Mouse (Mus musculus) left cerebral cortex, postnatal 36 days (tissue): ENCODE data around the gene Ppp6r2. TPM values are rescaled to one million over a fixed set of nuclear protein-coding genes. Genes with fewer than 3 reads are reported as not detected.

ENCODE experiments used
- DNase-seq, 2 experiments: peaks; one replicate each; pipeline ENCODE4 v3.0.0; 2021 to 2022; ENCODE audit warnings: low spot score in 2 of 2, mixed read lengths in 1 of 2
- intact Hi-C: fragments of 180-260 bp; cut with DNase I; formaldehyde crosslinking; loops from one replicate; pipeline ENCODE4 v1.15.1; 2025
- total RNA-seq, 2 experiments: library from RNA; stranded (reverse); gene quantifications; 2 replicates each; pipeline ENCODE4 v1.2.3; 2021

Ppp6r2 gene
- 100 to 1,000 TPM; 162 to 167 TPM for total RNA-seq

DNA sequence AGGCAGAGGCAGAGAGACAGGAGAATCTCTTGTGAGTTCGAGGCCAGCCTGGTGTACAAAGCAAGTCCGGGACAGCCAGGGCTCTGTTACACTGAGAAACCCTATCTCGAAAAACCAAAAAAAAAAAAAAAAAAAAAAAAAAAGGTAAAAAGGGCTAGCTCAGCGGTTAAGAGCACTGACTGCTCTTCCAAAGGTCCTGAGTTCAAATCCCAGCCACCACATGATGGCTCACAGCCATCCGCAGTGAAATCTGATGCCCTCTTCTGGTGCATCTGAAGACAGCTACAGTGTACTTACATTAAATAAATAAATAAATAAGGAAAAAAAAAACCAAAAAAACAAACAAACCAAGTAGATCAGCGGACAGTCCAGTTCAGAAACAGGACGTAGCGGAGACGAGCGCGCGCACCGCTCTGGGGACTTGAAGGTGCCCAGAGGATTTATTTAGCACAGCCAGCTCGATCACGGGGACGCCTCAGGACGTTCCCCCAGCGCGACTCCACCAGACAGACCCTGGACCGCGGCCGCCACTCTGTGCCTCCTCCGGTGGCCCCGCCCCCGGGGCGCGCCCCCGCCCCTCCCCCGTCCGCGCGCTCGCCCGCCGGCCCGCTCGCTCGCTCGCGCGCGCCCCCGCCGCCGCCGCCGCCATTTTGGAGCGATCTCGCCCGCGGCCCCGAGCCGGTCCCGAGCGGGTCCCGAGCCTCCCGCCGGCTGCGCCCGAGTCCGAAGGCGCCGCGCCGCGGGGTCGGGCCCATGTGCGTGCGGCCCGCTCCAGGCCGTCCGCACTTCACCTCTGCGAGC, at the start of gene Ppp6r2:
Ppp6r2 (plus strand) TSS at position 639 of the 801 bp plus-strand sequence.
- intact Hi-C loops: loop anchor here (2.0 to 5.0 kb wide), 2 partner anchors 14 to 84 kb away; partner anchors contain the start of genes Dennd6b and Hdac10
- peak; percentile 80 to 82 for DNase-seq

GRCm38 (mm10) chr15:89165478-89165877, 45.9 kb upstream of the Ppp6r2 start:
- DNase-seq: no peak
- intact Hi-C loops: loop anchor here (5.0 kb wide), 1 partner anchor 43 kb away; the partner anchor contains the start of gene Tubgcp6

- intact Hi-C loops: loop anchor here (5.0 kb wide), 1 partner anchor 47 kb away; the partner anchor contains the start of gene Tubgcp6
Measured at GRCm38 (mm10) chr15:89168922-89169321, 42.4 kb upstream of the Ppp6r2 start.

GRCm38 (mm10) chr15:89169431-89169830, 41.9 kb upstream of the Ppp6r2 start:
- peak; percentile 80 to 83 for DNase-seq
- intact Hi-C loops: loop anchor here (5.0 kb wide), 1 partner anchor 47 kb away; the partner anchor contains the start of gene Tubgcp6

More at GRCm38 (mm10) chr15:89168922-89169321, 42.4 kb upstream of the Ppp6r2 start:
- no peak for DNase-seq

GRCm38 (mm10) chr15:89170102-89170501, 41.3 kb upstream of the Ppp6r2 start:
- no peak for DNase-seq
- intact Hi-C loops: no loop called here

DNA sequence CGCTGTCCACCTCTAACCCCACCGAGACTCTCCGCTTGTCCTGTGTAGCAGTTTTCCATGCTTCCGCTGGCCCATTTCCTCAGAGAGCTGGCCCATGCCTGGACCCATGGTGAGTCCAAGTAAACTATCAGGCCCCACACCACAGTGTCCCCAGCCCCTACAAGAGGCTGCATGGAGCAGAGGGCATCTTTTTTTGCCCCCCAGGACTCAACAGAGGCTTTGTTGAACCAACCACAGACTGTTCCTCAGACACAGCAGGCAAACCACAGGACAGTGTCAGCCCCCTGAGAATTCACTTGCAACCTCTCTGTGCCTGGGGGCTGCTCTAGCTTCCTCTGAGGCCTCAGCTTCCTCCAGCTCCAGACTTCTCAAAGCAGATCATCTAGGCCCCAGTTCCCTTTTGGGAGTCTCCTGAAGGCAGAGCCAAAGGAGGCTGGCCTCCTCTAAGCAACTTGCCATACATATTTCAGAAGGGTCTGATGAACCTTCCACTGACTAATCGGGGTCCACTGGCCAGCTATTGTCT, 39.8 kb upstream of the Ppp6r2 start:
- DNase-seq: no peak
- intact Hi-C loops: no loop called here

- DNase-seq: no peak
- intact Hi-C loops: no loop called here
Measured at GRCm38 (mm10) chr15:89172276-89172935, 38.9 kb upstream of the Ppp6r2 start.

DNA sequence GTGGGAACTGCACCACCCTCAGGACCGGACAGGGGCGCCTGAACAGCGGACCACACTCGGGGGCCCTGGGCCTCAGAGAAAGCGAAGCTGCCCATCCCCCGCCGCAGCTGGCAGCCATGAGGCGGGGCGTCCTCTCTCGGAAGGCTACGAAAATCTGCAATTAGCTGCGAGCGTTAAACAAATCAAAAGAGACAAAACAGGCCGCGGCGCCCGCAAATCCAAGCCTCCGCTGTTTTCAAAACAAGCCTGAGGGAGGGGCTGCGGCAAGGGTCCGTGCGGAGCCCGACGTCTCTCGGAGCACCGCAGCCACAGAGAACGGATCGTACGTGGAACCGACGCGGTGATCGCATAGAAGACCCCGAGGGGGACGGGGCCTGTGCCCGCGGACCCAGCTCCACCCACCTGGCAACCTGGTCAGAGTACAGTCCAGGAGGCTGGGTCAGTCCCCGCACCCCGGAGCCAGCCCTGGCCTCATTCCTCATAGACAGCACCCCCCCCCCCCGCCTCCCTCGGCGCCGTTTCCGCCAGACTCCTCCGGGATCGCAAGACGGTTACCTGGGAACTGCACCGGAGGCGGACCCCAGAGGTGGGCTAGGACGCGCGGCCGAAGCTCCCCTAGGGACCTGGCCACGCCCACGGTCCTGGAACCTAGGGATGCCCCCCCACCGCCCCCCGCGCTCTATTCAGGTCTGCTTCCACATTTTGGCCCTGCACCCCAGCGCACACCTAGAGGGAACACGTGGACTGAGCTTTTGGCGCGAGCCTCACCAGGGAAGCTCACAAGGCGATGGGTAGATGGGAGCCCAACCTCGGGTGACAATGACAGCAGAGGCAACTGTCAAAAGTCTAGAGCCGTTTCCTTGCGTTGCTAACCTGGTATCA, 38.1 kb upstream of the Ppp6r2 start:
- peak in 1 of 2 experiments; percentile 41 for DNase-seq
- intact Hi-C loops: no loop called here

DNA sequence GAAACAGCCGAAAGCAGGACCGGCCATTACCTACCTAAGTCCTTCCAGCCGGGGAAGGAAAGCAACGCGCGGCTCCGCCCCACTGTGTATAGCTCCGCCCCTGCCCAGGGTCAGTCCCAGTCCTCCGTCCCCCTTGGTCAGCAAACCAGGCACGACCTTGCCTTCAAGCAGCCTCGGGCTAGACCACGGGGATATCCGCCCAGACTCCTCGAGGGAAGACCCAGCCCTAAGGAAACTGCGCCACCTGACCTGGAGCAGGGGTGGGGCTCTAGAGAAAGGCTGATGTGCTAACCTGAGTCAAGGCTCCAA, 37.5 kb upstream of the Ppp6r2 start:
- no peak for DNase-seq
- intact Hi-C loops: no loop called here

GRCm38 (mm10) chr15:89174889-89175339, 36.4 kb upstream of the Ppp6r2 start:
- intact Hi-C loops: no loop called here
- DNase-seq: no peak

DNA sequence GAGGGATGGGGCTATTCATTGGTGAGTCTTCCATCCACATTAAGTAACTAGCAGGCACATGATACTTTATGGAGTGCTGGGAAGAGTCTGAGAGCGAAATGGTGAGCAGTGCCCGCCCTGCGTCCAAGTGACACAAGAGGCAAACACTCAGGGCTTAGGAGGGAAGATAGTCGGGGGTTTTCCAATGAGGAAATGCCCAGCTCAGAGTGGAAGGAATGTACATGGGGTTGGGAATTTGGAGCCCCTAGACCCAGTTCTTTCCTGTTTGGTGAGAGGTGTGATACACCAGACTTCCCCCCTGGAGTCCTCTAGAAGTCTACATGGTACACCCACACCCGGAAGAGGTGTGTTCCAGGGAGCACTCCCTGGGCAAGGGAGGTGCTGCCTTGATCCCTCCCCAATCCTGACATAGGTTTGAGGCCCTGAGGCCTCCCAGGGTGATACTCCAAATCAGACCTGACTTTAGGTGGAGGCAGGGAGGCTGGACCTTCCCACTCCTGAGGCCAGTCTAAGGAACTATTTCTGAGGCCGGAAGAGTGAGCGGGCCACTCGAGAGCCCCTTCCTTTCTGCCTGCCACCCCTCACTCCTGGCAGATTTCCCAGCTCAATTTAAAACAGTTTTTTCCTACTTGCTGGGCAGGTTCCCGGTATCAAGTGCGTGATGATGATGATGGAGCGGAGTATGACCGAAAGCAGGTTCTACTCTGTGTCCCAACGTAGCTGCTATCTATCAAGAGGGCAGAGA, 35.8 kb upstream of the Ppp6r2 start:
- intact Hi-C loops: no loop called here

GRCm38 (mm10) chr15:89177121-89177520, 34.2 kb upstream of the Ppp6r2 start:
- intact Hi-C loops: no loop called here
- peak in 1 of 2 experiments; percentile 47 for DNase-seq

More for the DNA sequence above, 35.8 kb upstream of the Ppp6r2 start:
- DNase-seq: no peak

GRCm38 (mm10) chr15:89177576-89178259, 33.6 kb upstream of the Ppp6r2 start:
- intact Hi-C loops: no loop called here
- DNase-seq: no peak

GRCm38 (mm10) chr15:89178260-89178860, 33.0 kb upstream of the Ppp6r2 start:
- no peak for DNase-seq
- intact Hi-C loops: no loop called here

GRCm38 (mm10) chr15:89178954-89179629, 32.3 kb upstream of the Ppp6r2 start:
- intact Hi-C loops: no loop called here
- no peak for DNase-seq

DNA sequence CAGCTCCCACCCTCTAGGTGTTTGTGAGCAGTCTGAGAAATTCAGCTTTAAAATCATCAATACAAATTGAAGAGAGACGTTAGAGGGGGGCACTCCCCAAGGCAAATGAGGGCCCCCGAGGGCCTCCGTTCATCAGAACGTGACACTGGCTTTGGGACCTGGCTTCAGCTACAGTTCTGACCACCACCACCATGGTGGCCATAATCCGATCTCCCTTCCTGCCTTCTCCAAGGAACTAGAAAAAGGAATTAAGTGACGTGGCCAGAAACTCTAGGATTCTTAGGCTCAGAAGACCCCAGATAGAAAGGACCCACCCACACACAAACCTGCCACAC, 31.8 kb upstream of the Ppp6r2 start:
- intact Hi-C loops: no loop called here
- no peak for DNase-seq

DNA sequence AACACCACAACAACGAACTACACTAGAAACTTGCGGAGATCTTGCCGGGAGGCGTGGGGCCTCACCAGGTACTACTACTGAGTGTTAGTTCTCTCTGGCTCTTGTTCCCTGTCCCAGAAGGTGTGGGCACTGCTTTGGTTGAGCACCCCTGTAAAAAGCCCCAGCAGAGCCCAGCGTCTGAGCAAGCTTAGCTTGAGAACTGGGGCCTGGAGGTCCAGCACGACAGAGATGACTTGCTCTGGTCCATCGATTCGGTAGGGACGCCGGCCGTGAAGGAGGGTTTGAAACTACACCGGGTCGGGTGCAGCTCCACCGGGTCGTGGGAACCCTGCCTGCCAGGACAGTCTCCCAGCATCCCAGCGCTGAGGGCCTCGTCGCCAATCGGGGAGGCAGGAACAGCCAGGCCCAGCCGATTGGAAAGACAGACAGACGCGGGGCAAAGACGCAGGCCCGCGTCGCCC, 31.2 kb upstream of the Ppp6r2 start:
- intact Hi-C loops: loop anchor here (2.0 kb wide), 1 partner anchor 17 kb away; the partner anchor contains the start of gene Dennd6b
- no peak for DNase-seq
